Mouse (Mus musculus) heart, adult 8-10 months (tissue): ENCODE data around the gene Clpb. TPM values are rescaled to one million over a fixed set of nuclear protein-coding genes. Genes with fewer than 3 reads are reported as not detected.

Experiments
- DNase-seq: peaks from one replicate; pipeline ENCODE4 v3.0.0; 2022; ENCODE audit warnings: low spot score
- total RNA-seq, 4 experiments: library from RNA; stranded (reverse); gene quantifications; 2 replicates each; pipeline ENCODE4 v1.2.4; 2022

The Clpb gene
- total RNA-seq, 4 experiments from 2014 or later: 73.5 to 96.2 (median 93.6) TPM

- DNase-seq: no peak
These were observed 157.0 kb downstream of the Clpb start for GRCm38 (mm10) chr7:101820295-101821030.

DNA sequence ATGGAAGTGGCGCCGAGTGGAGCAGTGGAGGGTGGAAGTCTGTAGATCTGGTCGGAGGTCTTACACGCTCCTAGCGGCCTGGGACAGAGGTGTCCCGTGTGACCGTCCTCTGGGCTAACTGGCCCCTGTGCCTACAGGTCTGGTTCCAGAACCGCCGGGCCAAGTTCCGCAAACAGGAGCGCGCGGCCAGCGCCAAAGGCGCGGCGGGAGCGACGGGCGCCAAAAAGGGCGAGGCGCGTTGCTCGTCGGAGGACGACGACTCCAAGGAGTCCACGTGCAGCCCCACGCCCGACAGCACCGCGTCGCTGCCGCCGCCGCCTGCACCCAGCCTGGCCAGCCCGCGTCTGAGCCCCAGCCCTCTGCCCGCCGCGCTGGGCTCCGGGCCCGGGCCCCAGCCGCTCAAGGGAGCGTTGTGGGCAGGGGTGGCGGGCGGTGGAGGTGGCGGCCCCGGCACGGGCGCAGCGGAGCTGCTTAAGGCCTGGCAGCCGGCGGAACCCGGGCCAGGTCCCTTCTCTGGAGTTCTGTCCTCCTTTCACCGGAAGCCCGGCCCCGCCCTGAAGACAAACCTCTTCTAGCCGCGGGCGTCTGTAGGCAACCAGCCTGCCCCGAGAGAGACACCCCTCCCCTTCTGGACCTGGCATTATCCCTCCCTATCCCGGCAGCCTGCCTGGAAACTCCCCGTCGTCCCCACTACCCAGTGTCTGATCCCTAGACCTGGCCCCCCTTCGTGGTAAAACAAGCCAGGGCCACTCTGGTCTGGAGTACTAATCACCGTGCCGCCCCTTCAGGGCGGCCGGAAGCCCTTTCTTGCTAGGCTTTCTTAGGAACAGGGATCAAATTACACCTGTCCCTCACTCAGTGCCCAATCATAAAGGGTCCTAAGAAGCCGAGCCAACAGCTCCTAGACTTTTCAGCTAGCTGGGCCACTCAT lies 158.4 kb downstream of the Clpb start:
- peak; percentile 63 for DNase-seq

GRCm38 (mm10) chr7:101822836-101823757 lies 159.7 kb downstream of the Clpb start:
- DNase-seq: no peak

DNA sequence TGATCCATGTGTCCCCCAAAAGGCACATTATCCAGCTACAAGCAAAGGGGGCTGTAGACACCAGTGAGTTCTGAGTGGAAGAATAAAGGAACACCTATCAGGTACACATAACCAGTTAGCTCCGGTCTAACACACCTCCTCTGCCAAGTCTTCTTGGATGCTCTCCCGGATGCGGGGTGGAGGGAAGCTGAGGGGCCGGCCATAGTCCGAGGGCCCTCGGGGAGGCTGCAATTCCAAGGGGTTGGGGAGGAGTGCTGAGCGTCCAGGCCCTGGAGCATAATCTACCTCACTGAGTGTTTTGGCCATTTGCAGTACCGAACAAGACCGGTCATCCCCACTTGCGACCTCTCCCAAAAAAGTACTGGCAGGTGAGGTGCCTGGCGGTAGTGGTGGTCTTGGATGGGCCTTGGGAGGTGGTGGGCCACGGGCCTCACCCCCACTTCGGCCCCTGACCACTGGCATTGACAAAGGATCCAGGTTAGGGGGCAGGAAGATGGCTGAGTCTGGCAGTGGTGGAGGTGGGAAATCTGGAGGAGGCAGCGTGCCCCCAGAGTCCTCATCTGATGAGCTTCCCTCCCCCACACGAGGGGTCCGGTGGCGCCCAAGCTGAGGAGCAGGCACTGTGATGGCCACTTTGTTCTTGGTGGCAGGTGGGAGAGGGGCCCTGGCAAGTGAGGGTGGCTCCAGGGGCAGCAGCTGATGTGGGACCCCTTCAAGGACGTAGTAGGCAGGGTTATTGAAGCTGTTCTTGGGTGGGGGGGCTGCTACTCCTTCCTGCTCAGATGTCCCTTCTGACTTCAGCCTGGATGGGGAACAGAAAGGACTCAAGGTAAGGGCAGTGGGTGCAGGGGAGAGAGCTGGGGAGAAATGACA lies 160.6 kb downstream of the Clpb start:
- no peak for DNase-seq

DNA sequence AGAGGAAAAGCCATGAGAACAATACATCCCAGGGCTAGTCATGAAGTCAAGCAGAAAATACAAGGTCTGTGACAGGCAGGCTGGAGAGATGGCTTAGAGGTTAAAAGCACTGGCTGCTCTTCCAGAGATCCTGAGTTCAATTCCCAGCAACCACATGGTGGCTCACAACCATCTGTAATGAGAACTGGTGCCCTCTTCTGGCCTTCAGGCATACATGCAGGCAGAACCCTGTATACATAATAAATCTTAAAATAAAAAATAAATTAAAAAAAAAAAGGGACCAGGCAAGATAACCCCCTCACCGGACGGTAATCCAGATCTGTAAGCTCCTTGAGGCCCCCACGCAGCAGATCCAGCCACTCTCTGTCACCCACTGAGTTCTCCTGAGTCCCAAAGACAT lies 166.9 kb downstream of the Clpb start:
- no peak for DNase-seq

- no peak for DNase-seq
These were observed 168.0 kb downstream of the Clpb start for GRCm38 (mm10) chr7:101831437-101831836.

DNA sequence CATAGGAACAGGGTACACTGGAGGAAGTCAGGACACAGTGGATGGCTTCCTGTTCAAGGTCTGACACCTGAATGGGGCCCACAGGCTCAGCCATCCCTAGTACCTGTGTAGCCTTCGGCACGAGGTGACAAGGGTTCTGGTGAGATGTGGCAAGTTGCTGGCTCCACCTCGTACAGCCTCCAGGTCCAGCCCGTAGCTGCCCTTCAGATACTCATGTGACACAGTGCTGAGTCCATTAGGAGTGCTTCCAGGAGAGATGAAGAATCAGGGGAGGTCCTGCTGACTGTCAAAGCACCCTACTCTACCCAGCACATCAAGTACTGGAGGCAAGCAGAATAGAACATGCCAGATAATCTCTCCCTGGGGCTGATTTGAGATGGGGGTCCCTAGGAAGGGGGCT lies 168.9 kb downstream of the Clpb start:
- DNase-seq: no peak

- no peak for DNase-seq
These were observed 169.9 kb downstream of the Clpb start for GRCm38 (mm10) chr7:101833352-101833751.

DNA sequence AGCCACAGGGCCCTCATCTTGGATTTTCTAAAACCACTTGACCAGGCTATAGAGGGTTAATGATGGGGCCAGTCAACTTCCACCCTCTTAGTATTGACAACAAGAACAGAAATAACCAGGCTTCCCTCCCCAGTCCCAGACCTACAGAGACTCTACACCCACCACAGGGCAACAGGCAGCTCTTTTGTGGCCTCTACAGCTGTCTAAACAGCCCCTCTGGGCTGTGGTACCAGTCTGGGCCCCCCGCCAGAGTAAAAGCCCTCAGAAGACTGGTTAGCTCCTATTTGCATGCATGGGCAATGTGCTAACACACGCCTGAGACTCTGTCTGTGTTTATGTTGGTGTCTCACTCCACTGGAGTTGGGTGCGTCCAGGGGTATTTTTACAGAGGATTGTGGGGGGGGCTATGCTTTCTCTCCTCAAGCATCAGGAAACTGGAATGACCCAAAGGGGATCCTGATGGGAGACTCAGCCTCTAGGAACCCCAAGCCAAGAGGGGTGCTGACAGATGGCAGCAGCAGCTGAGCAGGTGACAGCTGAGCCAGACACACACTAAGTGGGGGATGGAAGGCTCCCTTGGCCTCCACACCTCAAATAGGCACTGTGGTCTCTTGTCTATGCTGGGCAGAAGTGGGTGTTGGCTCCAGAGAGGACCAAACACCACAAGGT lies 170.6 kb downstream of the Clpb start:
- DNase-seq: no peak

DNA sequence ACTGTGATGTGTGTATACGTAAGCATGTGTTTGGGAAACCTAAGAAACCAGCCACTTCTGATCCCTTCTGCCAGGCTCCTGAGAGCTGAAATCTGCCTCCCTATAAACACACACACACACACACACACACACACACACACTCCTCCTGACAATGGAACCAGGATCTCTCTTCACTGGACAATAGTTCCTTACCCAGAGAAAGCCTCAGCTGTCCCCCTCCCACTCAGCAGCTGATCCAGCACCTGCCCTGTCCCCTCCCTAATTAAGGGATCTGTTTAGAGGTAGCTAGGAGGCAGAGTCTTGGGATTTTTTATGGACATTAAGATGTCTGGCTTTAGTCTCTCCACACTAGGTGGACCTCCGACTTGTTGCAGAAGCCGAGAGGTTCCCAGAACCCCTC lies 171.5 kb downstream of the Clpb start:
- DNase-seq: no peak

DNA sequence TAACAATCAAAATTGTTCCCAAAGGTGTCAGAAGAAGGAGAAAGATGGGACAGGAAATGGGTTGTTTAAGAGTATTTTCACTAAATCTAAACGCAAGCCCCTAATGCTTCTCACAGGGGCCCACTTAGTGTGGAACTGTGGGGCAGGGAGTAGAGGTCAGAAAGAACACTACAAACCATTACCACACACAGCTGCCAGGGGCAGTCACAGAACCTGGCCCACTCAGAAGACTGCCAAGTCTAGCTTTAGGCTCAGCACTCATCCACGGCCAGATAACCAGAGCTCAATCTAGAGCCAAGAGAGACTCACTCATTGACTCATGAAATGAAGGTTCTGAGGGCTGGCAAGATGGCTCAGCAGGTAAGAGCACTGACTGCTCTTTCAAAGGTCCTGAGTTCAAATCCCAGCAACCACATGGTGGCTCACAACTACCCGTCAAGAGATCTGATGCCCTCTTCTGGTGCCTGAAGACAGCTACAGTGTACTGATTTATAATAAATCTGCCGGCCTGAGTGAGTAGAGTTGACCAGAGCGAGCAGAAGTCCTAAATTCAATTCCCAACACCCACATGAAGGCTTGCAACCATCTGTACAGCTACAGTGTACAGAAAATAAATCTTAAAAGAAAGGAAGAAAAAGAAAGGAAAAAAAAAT lies 172.2 kb downstream of the Clpb start:
- DNase-seq: no peak

DNA sequence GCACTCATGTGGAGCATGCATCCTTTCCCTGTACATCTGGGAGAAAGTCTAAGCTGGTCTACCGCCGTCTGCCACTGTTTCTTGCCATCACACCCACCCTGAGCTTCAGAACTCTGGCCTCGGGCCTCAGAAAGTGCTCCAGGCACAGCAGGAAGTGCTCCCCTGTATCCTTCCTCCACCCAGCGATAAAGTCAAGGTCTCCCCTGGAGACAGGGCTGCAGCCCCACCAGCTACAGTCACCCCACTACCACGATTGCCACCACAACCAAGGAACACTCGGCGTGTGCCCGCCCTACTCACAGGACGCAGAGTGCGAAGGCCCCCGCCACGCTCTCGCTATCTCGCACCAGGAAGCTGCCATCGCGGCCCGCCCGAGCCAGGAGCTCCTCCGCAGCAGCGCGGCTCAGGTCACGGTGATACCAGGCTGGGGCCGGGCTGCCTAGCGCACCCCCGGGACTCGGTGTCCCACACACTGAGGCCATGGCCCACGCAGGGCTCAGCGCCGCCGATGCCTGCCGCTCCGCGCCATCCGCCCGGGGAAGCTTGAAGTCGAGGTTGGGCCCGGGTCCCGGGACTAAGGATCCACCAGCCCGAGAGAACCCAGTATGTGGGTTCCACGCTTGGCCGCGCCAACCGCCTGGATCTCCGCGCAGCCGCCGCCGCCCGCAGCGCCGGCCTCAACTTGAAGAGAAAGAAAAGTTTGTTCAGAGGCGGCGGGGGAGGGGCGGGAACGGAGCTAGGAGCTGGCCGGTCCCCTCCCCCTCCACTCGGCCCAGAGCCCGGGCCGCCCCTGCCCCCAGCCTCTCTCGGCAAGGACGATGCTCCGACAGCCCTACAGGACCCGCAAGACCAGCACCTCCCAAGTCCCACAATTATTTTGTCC lies 173.1 kb downstream of the Clpb start:
- DNase-seq: no peak

DNA sequence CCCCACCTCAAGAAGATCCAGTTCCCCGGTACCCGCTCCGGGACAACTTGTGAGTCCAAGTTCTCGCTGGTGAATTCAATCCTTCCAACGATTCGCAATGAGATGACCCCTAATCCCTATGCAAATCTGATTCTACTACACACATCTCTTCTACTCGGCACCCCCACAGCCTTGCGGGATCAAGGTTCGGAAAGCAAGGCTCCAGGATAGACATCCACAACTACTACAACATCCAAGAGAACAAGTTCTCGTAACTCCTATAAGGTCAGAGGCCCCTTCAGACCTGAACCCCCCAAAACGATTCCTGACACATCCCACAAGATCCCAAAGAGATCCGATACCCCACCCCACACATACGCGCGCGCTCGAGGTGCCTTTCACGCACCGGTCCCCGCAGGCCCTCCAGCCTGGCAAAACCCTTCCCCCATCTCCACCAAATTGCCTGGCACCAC lies 173.7 kb downstream of the Clpb start:
- DNase-seq: no peak

GRCm38 (mm10) chr7:101837606-101838471 lies 174.4 kb downstream of the Clpb start, which contains the start of gene Inppl1:
Gene Inppl1 (minus strand): TSS chr7:101838229.
- peak; percentile 94 for DNase-seq

GRCm38 (mm10) chr7:101844186-101844585 lies 180.8 kb downstream of the Clpb start:
- DNase-seq: no peak
